In the genomic region with DNA sequence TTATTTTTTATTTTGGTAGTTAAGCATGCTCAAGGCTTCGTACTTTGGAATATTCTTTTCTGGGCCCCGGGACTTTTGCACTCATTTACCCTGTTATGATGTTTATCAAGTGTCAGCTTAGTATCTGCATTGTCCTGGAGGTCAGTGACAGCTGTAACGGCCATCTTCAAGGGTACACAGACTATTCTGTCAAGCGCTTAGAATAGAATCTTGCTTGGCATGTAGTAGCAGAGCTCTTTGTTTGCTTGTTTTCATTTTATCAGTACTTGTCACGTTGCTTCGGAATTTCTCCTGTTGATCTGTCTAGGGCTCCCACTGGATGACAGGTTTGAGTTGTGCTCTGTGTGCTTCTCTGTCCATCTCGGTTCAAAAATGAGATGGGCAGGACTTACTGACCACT, we compare ENCODE assay signal across 9 mouse cellular contexts. TPM values are rescaled to one million over a fixed set of nuclear protein-coding genes. Genes with fewer than 3 reads are reported as not detected.
A peak's percentile ranks its signal among the peaks of the same experiment; 100 is the strongest.
DNase-seq lines count a peak whose midpoint lies in the region; ATAC-seq and TF ChIP-seq lines count a peak whose summit lies in the region.
"Had no signal": no experiment of that assay in that cellular context is flagged by ENCODE, and none has a peak within 500 bp of the region (broad histone marks: within the 10 kb centered on the region; RNA-seq: fewer than 3 reads in every experiment).

No protein-coding gene starts in this region.

- no peak overlapping the region; the same call in 1 of the 2 replicates for H3K4me2 ChIP-seq in forebrain, embryonic 16.5 days (ENCODE audit: low read length)
- H3K4me2 ChIP-seq in hindbrain, embryonic 12.5 days (replicated peaks) = peak overlapping the region; percentile 93

- no peak for TF ChIP-seq CTCF in G1E (IDR thresholded peaks at IDR 0.05; ENCODE audit: low read depth, low read length)

- H3K4me3 ChIP-seq in forebrain, embryonic 10.5 days = peak overlapping the region; percentile 93
- H3K4me3 ChIP-seq in forebrain, embryonic 16.5 days (replicated peaks; ENCODE audit: low read length) = no peak overlapping the region
- H3K4me3 ChIP-seq in G1E (ENCODE audit: low read depth, low read length) = peak overlapping the region; percentile 88; the same call in 1 of the 2 replicates
- peak overlapping the region; percentile 90 for H3K4me3 ChIP-seq in hindbrain, embryonic 12.5 days
- peak overlapping the region; percentile 83 for H3K4me3 ChIP-seq in midbrain, embryonic 10.5 days

- H3K36me3 ChIP-seq in forebrain, embryonic 10.5 days (replicated peaks) = peaks cover 50% of the 10 kb centered on the region
- H3K36me3 ChIP-seq in forebrain, embryonic 16.5 days (ENCODE audit: control insufficient read depth, insufficient read depth) = peaks cover 26% of the 10 kb centered on the region
- peaks cover 51% of the 10 kb centered on the region for H3K36me3 ChIP-seq in G1E (replicated peaks)
- H3K36me3 ChIP-seq in hindbrain, embryonic 12.5 days = peaks cover 38% of the 10 kb centered on the region
- H3K36me3 ChIP-seq in midbrain, embryonic 10.5 days = peaks cover 52% of the 10 kb centered on the region

- WGBS in forebrain, embryonic 10.5 days = 91% methylated on average over 7 of the region's 7 CpGs
- WGBS in forebrain, embryonic 16.5 days = 82% methylated on average over 7 of the region's 7 CpGs
- 89% methylated on average over 7 of the region's 7 CpGs for WGBS in hindbrain, embryonic 12.5 days
- 90% methylated on average over 7 of the region's 7 CpGs for WGBS in midbrain, embryonic 10.5 days

- no peak for DNase-seq in forebrain, embryonic 10.5 days (ENCODE audit: extremely low spot score, low spot score)
- no peak for DNase-seq in G1E (ENCODE audit: low spot score)
- no peak for DNase-seq in midbrain, embryonic 10.5 days (ENCODE audit: low spot score)
- DNase-seq in right cerebral cortex, postnatal 14 days = no peak
- DNase-seq in urinary bladder, postnatal 36 days (ENCODE audit: low spot score in 2 of 2) = no peak
- DNase-seq in thymus, postnatal 4 days = no peak
- DNase-seq: kidney, postnatal 25 days had no signal

- H3K27me3 ChIP-seq in forebrain, embryonic 10.5 days (ENCODE audit: poor library complexity, severe bottlenecking) = no peaks in the 10 kb centered on the region
- no peaks in the 10 kb centered on the region for H3K27me3 ChIP-seq in forebrain, embryonic 16.5 days (replicated peaks; ENCODE audit: control insufficient read depth, insufficient read depth, low read length)
- peaks cover 4% of the 10 kb centered on the region; the same call in 1 of the 2 replicates for H3K27me3 ChIP-seq in G1E (ENCODE audit: insufficient read depth, low read length)
- no peaks in the 10 kb centered on the region for H3K27me3 ChIP-seq in hindbrain, embryonic 12.5 days
- H3K27me3 ChIP-seq in midbrain, embryonic 10.5 days (ENCODE audit: low read depth, poor library complexity, severe bottlenecking) = no peaks in the 10 kb centered on the region

- peaks cover 19% of the 10 kb centered on the region for H3K4me1 ChIP-seq in forebrain, embryonic 10.5 days
- peaks cover 22% of the 10 kb centered on the region for H3K4me1 ChIP-seq in forebrain, embryonic 16.5 days (replicated peaks; ENCODE audit: control insufficient read depth, insufficient read depth, low read length)
- peaks cover 44% of the 10 kb centered on the region for H3K4me1 ChIP-seq in G1E (ENCODE audit: insufficient read depth, low read depth, low read length)
- H3K4me1 ChIP-seq in hindbrain, embryonic 12.5 days = peaks cover 15% of the 10 kb centered on the region
- peaks cover 24% of the 10 kb centered on the region for H3K4me1 ChIP-seq in midbrain, embryonic 10.5 days

- H3K27ac ChIP-seq in forebrain, embryonic 10.5 days = no peak overlapping the region
- H3K27ac ChIP-seq in forebrain, embryonic 16.5 days (ENCODE audit: low read length) = no peak overlapping the region
- H3K27ac ChIP-seq in hindbrain, embryonic 12.5 days = no peak overlapping the region
- no peak overlapping the region for H3K27ac ChIP-seq in midbrain, embryonic 10.5 days (replicated peaks)

- H3K9ac ChIP-seq in forebrain, embryonic 16.5 days (replicated peaks; ENCODE audit: low read depth, low read length) = no peak overlapping the region
- peak overlapping the region; percentile 80; the same call in 1 of the 2 replicates for H3K9ac ChIP-seq in hindbrain, embryonic 12.5 days

- H3K9me3 ChIP-seq in forebrain, embryonic 10.5 days = no peaks in the 10 kb centered on the region
- H3K9me3 ChIP-seq in forebrain, embryonic 16.5 days (ENCODE audit: control insufficient read depth, low read length) = no peaks in the 10 kb centered on the region
- H3K9me3 ChIP-seq in G1E (replicated peaks) = no peaks in the 10 kb centered on the region
- H3K9me3 ChIP-seq in hindbrain, embryonic 12.5 days (replicated peaks) = no peaks in the 10 kb centered on the region
- no peaks in the 10 kb centered on the region for H3K9me3 ChIP-seq in midbrain, embryonic 10.5 days (replicated peaks)

- no peak for ATAC-seq in forebrain, embryonic 16.5 days
- no peak for ATAC-seq in G1E (ENCODE audit: extremely low read depth, insufficient number of reproducible peaks, low FRiP score, poor library complexity, severe bottlenecking)
- ATAC-seq in hindbrain, embryonic 12.5 days (ENCODE audit: low FRiP score) = no peak

RNA-seq across cellular contexts. Expression of a gene that starts 1.8 kb away (rescaled TPM):
- 43.8 and 47.1 TPM in 2 replicates for polyA plus RNA-seq in forebrain, embryonic 10.5 days (2016; fragmentation: Nextera tagmentation; extraction: Ambion mirVana)
- 42.8 and 43.3 TPM in 2 replicates for polyA plus RNA-seq in forebrain, embryonic 16.5 days (2015; fragmentation: Nextera tagmentation; extraction: Ambion mirVana)
- total RNA-seq in G1E (2014; fragmentation: Nextera tagmentation) (79.4 and 88.8 TPM in 2 replicates), G1E (2017) (192 and 250 TPM in 2 replicates)
- 81.9 and 89.0 TPM in 2 replicates for polyA plus RNA-seq in G1E (2012)
- polyA plus RNA-seq in hindbrain, embryonic 12.5 days (2016; fragmentation: Nextera tagmentation; extraction: Ambion mirVana) = 37.3 and 37.7 TPM in 2 replicates
- 35.8 and 37.2 TPM in 2 replicates for polyA plus RNA-seq in midbrain, embryonic 10.5 days (2016; fragmentation: Nextera tagmentation; extraction: Ambion mirVana)

RNA-seq across cellular contexts. Expression of a gene that starts 15.0 kb away (rescaled TPM):
- 51.4 and 53.8 TPM in 2 replicates for polyA plus RNA-seq in forebrain, embryonic 10.5 days (2016; fragmentation: Nextera tagmentation; extraction: Ambion mirVana)
- 43.7 and 46.1 TPM in 2 replicates for polyA plus RNA-seq in forebrain, embryonic 16.5 days (2015; fragmentation: Nextera tagmentation; extraction: Ambion mirVana)
- 2.3 and 6.8 TPM in 2 replicates for total RNA-seq in G1E (2014; fragmentation: Nextera tagmentation)
- 11.6 and 12.2 TPM in 2 replicates for total RNA-seq in G1E (2017)
- polyA plus RNA-seq in G1E (2012) = 7.7 and 8.5 TPM in 2 replicates
- polyA plus RNA-seq in hindbrain, embryonic 12.5 days (2016; fragmentation: Nextera tagmentation; extraction: Ambion mirVana) = 46.0 and 46.2 TPM in 2 replicates
- 50.1 and 53.0 TPM in 2 replicates for polyA plus RNA-seq in midbrain, embryonic 10.5 days (2016; fragmentation: Nextera tagmentation; extraction: Ambion mirVana)

RNA-seq across cellular contexts. Expression of a gene that starts 23.6 kb away (rescaled TPM):
- not detected in 2 replicates for polyA plus RNA-seq in forebrain, embryonic 10.5 days (2016; fragmentation: Nextera tagmentation; extraction: Ambion mirVana)
- 0.16 and 0.56 TPM in 2 replicates for polyA plus RNA-seq in forebrain, embryonic 16.5 days (2015; fragmentation: Nextera tagmentation; extraction: Ambion mirVana)
- total RNA-seq in G1E (2014; fragmentation: Nextera tagmentation) (not detected in 2 replicates), G1E (2017) (not detected in 2 replicates)
- polyA plus RNA-seq in G1E (2012) = 0.03 TPM in 1 of 2 replicates, not detected in the other
- polyA plus RNA-seq in hindbrain, embryonic 12.5 days (2016; fragmentation: Nextera tagmentation; extraction: Ambion mirVana) = not detected in 2 replicates
- polyA plus RNA-seq in midbrain, embryonic 10.5 days (2016; fragmentation: Nextera tagmentation; extraction: Ambion mirVana) = not detected in 2 replicates

RNA-seq across cellular contexts. Expression of a gene that starts 27.1 kb away (rescaled TPM):
- polyA plus RNA-seq in forebrain, embryonic 10.5 days (2016; fragmentation: Nextera tagmentation; extraction: Ambion mirVana) = 110 and 115 TPM in 2 replicates
- 176 and 195 TPM in 2 replicates for polyA plus RNA-seq in forebrain, embryonic 16.5 days (2015; fragmentation: Nextera tagmentation; extraction: Ambion mirVana)
- total RNA-seq in G1E (2014; fragmentation: Nextera tagmentation) (2.3 TPM in 1 of 2 replicates, not detected in the other), G1E (2017) (0.06 and 0.27 TPM in 2 replicates)
- polyA plus RNA-seq in G1E (2012) = 0.01 TPM in 1 of 2 replicates, not detected in the other
- polyA plus RNA-seq in hindbrain, embryonic 12.5 days (2016; fragmentation: Nextera tagmentation; extraction: Ambion mirVana) = 147 and 151 TPM in 2 replicates
- 111 and 122 TPM in 2 replicates for polyA plus RNA-seq in midbrain, embryonic 10.5 days (2016; fragmentation: Nextera tagmentation; extraction: Ambion mirVana)

RNA-seq across cellular contexts. Expression of a gene that starts 40.1 kb away (rescaled TPM):
- polyA plus RNA-seq in forebrain, embryonic 10.5 days (2016; fragmentation: Nextera tagmentation; extraction: Ambion mirVana) = 0.06 and 0.09 TPM in 2 replicates
- 0.12 and 0.13 TPM in 2 replicates for polyA plus RNA-seq in forebrain, embryonic 16.5 days (2015; fragmentation: Nextera tagmentation; extraction: Ambion mirVana)
- total RNA-seq in G1E (2014; fragmentation: Nextera tagmentation) (not detected in 2 replicates), G1E (2017) (0.12 TPM in 1 of 2 replicates, not detected in the other)
- polyA plus RNA-seq in G1E (2012) = not detected in 2 replicates
- 0.09 and 0.10 TPM in 2 replicates for polyA plus RNA-seq in hindbrain, embryonic 12.5 days (2016; fragmentation: Nextera tagmentation; extraction: Ambion mirVana)
- polyA plus RNA-seq in midbrain, embryonic 10.5 days (2016; fragmentation: Nextera tagmentation; extraction: Ambion mirVana) = 0.04 and 0.09 TPM in 2 replicates
